Mouse (Mus musculus) v-Abl transformed pro-B cells (cell line): Measurements from ENCODE around the gene Hmcn2.

Experiments used
- in situ Hi-C, 2 experiments: fragments of 400-800 bp; cut with MboI; formaldehyde crosslinking; loops; one replicate each; pipeline ENCODE4 v1.15.1; 2025; ENCODE audit not compliant: unreplicated experiment in 2 of 2

Gene Hmcn2

GRCm38 (mm10) chr2:31377481-31377880, 63.3 kb downstream of the Hmcn2 start:
- in situ Hi-C loops: no loop called here

- in situ Hi-C loops: loop anchor here (5.0 kb wide), 1 partner anchor 184 kb away; no protein-coding TSS in a partner anchor
Measured at GRCm38 (mm10) chr2:31381292-31381846, 67.2 kb downstream of the Hmcn2 start.

GRCm38 (mm10) chr2:31382952-31383351, 68.7 kb downstream of the Hmcn2 start:
- in situ Hi-C loops: loop anchor here (5.0 kb wide), 1 partner anchor 186 kb away; no protein-coding TSS in a partner anchor

- in situ Hi-C loops: no loop called here
Measured at GRCm38 (mm10) chr2:31416968-31417367, 102.8 kb downstream of the Hmcn2 start.

GRCm38 (mm10) chr2:31418021-31418420, 103.8 kb downstream of the Hmcn2 start:
- in situ Hi-C loops: no loop called here

GRCm38 (mm10) chr2:31418571-31418970, 104.4 kb downstream of the Hmcn2 start:
- in situ Hi-C loops: no loop called here

- in situ Hi-C loops: no loop called here
Measured at GRCm38 (mm10) chr2:31420914-31421313, 106.7 kb downstream of the Hmcn2 start.

- in situ Hi-C loops: no loop called here
Measured at GRCm38 (mm10) chr2:31422576-31422975, 108.4 kb downstream of the Hmcn2 start.

GRCm38 (mm10) chr2:31431477-31431876, 117.3 kb downstream of the Hmcn2 start:
- in situ Hi-C loops: loop anchor here in 1 of 2 experiments (5.0 kb wide), 1 partner anchor 41 kb away; the partner anchor contains the start of gene Ass1

- in situ Hi-C loops: loop anchor here in 1 of 2 experiments (5.0 kb wide), 1 partner anchor 38 kb away; the partner anchor contains the start of gene Ass1
Measured at GRCm38 (mm10) chr2:31434746-31435145, 120.5 kb downstream of the Hmcn2 start.

- in situ Hi-C loops: no loop called here
Measured at GRCm38 (mm10) chr2:31435567-31435966, 121.4 kb downstream of the Hmcn2 start.

GRCm38 (mm10) chr2:31437480-31438245, 123.4 kb downstream of the Hmcn2 start:
- in situ Hi-C loops: no loop called here

GRCm38 (mm10) chr2:31439576-31439975, 125.4 kb downstream of the Hmcn2 start:
- in situ Hi-C loops: no loop called here

- in situ Hi-C loops: no loop called here
Measured at GRCm38 (mm10) chr2:31442480-31443160, 128.4 kb downstream of the Hmcn2 start.

GRCm38 (mm10) chr2:31446036-31446435, 131.8 kb downstream of the Hmcn2 start:
- in situ Hi-C loops: no loop called here

GRCm38 (mm10) chr2:31446456-31446855, 132.2 kb downstream of the Hmcn2 start:
- in situ Hi-C loops: no loop called here

- in situ Hi-C loops: no loop called here
Measured at GRCm38 (mm10) chr2:31447536-31447935, 133.3 kb downstream of the Hmcn2 start.

GRCm38 (mm10) chr2:31448756-31449440, 134.7 kb downstream of the Hmcn2 start:
- in situ Hi-C loops: no loop called here

GRCm38 (mm10) chr2:31449441-31449815, 135.2 kb downstream of the Hmcn2 start:
- in situ Hi-C loops: no loop called here

GRCm38 (mm10) chr2:31449902-31450301, 135.7 kb downstream of the Hmcn2 start:
- in situ Hi-C loops: no loop called here

- in situ Hi-C loops: no loop called here
Measured at GRCm38 (mm10) chr2:31450661-31451060, 136.4 kb downstream of the Hmcn2 start.
